Mouse (Mus musculus): ENCODE measurements around the gene Hoxa5. TPM values are rescaled to one million over a fixed set of nuclear protein-coding genes. Genes with fewer than 3 reads are reported as not detected.

The Hoxa5 gene
- total and polyA plus RNA-seq, 2 experiments from 2014 or later, result 81.7 to 108 TPM

DNA sequence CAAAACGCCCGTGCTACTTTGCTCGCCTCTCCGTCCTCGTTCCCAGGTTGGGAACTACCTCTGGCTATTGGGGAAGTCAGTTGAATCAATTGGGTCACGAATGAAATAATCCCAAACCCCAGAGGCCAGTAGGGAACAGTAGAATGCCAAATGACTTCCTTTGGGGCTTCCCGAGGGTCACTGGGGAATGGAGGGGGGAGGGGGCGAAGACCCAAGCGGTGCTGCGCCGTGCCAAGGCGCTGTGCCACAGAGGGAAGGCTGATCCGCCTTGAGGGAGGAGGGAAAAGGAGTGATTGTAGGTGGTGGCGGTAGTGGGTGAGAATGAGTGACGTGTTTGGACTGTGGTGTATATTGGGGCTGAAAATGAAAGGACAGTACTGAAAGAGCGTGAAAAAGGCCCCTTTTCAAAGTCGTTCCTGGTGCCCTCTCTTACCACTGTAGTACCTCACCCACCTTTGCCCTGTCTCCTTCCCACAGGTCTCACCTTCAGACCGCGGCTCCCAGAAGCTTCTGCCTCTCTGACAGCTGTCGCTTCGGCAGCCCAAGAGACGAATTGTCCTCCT lies 8.2 kb upstream of the Hoxa5 start:
- H3K27me3 ChIP-seq (ENCODE audit: insufficient read depth, low read length), result peaks cover 96% of the 10 kb centered on the region
- no peak for ATAC-seq
- DNase-seq (ENCODE audit: low spot score), result no peak
- H3K9ac ChIP-seq (replicated peaks; ENCODE audit: low read length), result no peak overlapping the region
- no peaks in the 10 kb centered on the region for H3K9me3 ChIP-seq (ENCODE audit: low read length)
- no peak overlapping the region for H3K27ac ChIP-seq
- H3K4me3 ChIP-seq (ENCODE audit: low read length), result peak overlapping the region; percentile 11; the same call in 1 of the 2 replicates
- no peak for TF ChIP-seq CTCF (IDR thresholded peaks at IDR 0.05; ENCODE audit: low read depth)
- WGBS, result 6% methylated on average over 22 of the region's 22 CpGs
- H3K4me1 ChIP-seq (ENCODE audit: insufficient read depth, low read length), result no peaks in the 10 kb centered on the region
- no peak overlapping the region for H3K4me2 ChIP-seq (ENCODE audit: low read depth, low read length)
- no peaks in the 10 kb centered on the region for H3K36me3 ChIP-seq (ENCODE audit: insufficient read depth, low read length)

DNA sequence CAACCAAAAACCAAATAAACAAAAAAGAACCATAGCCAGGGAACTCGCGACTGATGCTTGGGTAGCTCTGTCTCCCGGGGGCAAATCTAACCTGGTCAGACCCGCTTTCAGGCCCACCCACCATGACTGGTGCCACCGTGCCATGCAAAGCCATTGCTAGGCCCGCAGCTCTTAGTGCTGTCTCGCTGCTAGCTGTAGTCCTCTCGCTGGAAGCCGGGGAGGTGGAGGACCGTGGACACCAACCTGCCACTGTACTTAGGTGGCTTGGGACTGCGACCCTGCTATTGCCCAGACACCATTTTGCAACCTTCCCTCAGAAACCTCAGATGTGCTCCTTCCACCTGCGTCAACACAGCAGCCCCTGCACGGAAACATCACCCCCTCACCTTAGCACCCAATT lies 7.6 kb upstream of the Hoxa5 start:
- Histone ChIP-seq H3K4me1 (ENCODE audit: insufficient read depth, low read length) (no peaks in the 10 kb centered on the region), H3K4me2 (ENCODE audit: low read depth, low read length) (peak overlapping the region; percentile 25; the same call in 1 of the 2 replicates), H3K9me3 (ENCODE audit: low read length) (no peaks in the 10 kb centered on the region), H3K27ac (no peak overlapping the region), H3K36me3 (ENCODE audit: insufficient read depth, low read length) (no peaks in the 10 kb centered on the region), H3K9ac (replicated peaks; ENCODE audit: low read length) (no peak overlapping the region), H3K4me3 (ENCODE audit: low read length) (no peak overlapping the region), H3K27me3 (ENCODE audit: insufficient read depth, low read length) (peaks cover 96% of the 10 kb centered on the region)
- ATAC-seq (no peak), DNase-seq (ENCODE audit: low spot score) (no peak)
- no peak for TF ChIP-seq CTCF (IDR thresholded peaks at IDR 0.05; ENCODE audit: low read depth)
- WGBS, result 6% methylated on average over 13 of the region's 13 CpGs

DNA sequence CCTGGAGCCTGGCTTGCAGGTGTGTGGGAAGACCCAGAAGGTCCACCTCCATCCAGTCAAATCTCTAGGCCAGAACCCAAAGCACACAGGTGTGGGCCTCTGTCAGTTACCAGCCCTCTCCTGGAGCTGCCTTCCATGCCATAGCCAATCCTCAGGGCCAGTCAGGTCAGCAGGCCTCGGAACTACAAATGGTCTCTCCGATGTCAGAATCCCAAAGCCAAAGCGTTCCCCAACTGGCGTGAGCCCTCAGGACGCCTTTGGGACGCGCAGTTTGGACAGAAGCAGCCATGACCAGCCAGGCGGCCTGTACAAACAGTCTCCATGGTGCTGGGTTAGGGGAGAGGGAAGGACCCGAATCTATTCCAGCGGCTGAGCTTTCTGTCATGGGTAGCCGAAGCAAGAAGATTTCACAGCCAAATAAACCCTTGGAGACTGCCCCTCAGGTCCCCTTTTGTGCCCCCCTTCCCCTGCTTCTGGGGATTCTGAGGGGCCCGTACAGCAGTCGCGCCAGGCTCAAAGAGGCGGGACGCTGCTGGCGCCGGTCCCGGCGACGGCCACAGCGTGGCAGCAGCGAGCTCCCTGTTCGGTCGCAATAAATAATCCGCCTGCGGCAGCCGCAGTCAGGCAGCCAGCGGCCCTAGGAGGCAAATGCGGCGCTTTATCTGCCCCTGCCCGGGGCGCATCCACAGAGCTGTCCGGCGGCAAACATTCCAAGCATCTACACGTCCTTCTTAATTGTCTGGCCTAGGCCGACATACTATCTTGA lies 7.0 kb upstream of the Hoxa5 start:
- Histone ChIP-seq H3K27ac (no peak overlapping the region), H3K27me3 (ENCODE audit: insufficient read depth, low read length) (peaks cover 95% of the 10 kb centered on the region), H3K36me3 (ENCODE audit: insufficient read depth, low read length) (no peaks in the 10 kb centered on the region), H3K9me3 (ENCODE audit: low read length) (no peaks in the 10 kb centered on the region), H3K4me3 (ENCODE audit: low read length) (peak overlapping the region; percentile 6; the same call in 1 of the 2 replicates), H3K9ac (replicated peaks; ENCODE audit: low read length) (no peak overlapping the region), H3K4me1 (ENCODE audit: insufficient read depth, low read length) (no peaks in the 10 kb centered on the region), H3K4me2 (ENCODE audit: low read depth, low read length) (peak overlapping the region; percentile 25; the same call in 1 of the 2 replicates)
- TF ChIP-seq CTCF (IDR thresholded peaks at IDR 0.05; ENCODE audit: low read depth), result peak; percentile 77
- ATAC-seq (peak; percentile 50), DNase-seq (ENCODE audit: low spot score) (peak; percentile 90)
- WGBS, result 1% methylated on average over 37 of the region's 37 CpGs

DNA sequence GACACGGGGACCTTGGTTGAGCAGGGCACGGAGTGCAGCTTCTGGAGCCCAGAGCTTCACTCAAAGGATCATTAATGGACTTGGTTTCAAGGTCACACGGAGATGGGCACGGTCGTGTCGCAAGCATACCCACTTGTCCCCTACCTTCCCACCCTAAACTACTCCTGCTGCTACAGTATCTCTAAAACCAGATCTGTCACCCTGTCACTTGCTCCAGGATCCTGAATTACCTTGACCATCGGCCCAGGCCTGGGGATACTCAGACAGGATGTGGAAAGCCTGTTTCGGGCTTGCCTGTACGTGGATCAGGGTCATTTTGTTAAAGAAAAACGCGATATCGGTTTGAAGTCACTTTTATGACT lies 5.3 kb upstream of the Hoxa5 start:
- no peak for DNase-seq (ENCODE audit: low spot score)
- Histone ChIP-seq H3K4me1 (ENCODE audit: insufficient read depth, low read length) (no peaks in the 10 kb centered on the region), H3K9ac (replicated peaks; ENCODE audit: low read length) (no peak overlapping the region), H3K27me3 (ENCODE audit: insufficient read depth, low read length) (peaks cover 86% of the 10 kb centered on the region), H3K4me2 (ENCODE audit: low read depth, low read length) (no peak overlapping the region), H3K9me3 (ENCODE audit: low read length) (no peaks in the 10 kb centered on the region), H3K36me3 (ENCODE audit: insufficient read depth, low read length) (no peaks in the 10 kb centered on the region), H3K4me3 (ENCODE audit: low read length) (peak overlapping the region; percentile 2; the same call in 1 of the 2 replicates), H3K27ac (no peak overlapping the region)
- TF ChIP-seq CTCF (IDR thresholded peaks at IDR 0.05; ENCODE audit: low read depth), result no peak
- ATAC-seq, result no peak
- WGBS, result 12% methylated on average over 12 of the region's 12 CpGs

DNA sequence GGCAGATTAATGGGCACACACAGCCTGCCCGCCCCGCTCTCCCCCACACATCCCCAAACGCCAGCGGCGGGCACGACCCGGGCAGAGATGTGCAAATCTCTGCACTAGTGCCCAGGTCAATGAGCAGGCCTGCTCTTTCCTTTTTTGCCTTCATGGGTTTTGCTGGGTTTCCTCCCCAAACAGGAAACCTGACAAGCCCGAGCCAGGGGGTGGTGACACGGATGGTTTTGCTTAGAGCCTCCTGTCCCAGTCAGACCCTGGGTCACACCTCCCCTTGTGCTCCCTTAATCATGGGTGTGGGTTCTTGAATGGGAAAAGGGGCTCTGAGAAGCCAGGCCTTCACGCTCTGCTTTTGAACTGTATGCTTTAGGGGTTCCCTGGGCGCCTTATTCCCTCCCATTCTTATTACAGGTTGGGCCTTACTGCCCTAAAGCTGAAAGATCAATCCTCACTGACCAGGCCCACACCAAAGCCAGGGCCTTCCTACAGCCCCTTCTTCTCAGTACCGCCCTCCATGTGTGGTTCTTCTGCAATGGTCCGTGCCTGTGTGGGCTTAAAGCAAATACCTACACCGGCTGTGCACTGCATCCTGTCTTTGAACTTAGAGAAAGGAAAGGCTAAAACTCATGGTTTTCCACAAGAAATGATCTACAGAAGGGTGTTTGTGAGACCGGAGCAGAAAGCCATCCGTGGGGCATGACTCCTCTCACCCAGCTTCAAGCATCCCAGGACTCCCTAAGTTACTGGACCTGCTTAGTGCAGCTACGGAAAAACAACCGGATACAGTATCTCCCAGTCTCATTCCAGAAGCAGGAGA lies 4.7 kb upstream of the Hoxa5 start:
- no peaks in the 10 kb centered on the region for H3K4me1 ChIP-seq (ENCODE audit: insufficient read depth, low read length)
- H3K9ac ChIP-seq (replicated peaks; ENCODE audit: low read length), result no peak overlapping the region
- no peaks in the 10 kb centered on the region for H3K9me3 ChIP-seq (ENCODE audit: low read length)
- DNase-seq (ENCODE audit: low spot score), result no peak
- no peaks in the 10 kb centered on the region for H3K36me3 ChIP-seq (ENCODE audit: insufficient read depth, low read length)
- 9% methylated on average over 18 of the region's 18 CpGs for WGBS
- peak overlapping the region; percentile 40 for H3K4me2 ChIP-seq (ENCODE audit: low read depth, low read length)
- peak overlapping the region; percentile 18 for H3K4me3 ChIP-seq (ENCODE audit: low read length)
- H3K27ac ChIP-seq, result no peak overlapping the region
- TF ChIP-seq CTCF (IDR thresholded peaks at IDR 0.05; ENCODE audit: low read depth), result no peak
- ATAC-seq, result no peak
- H3K27me3 ChIP-seq (ENCODE audit: insufficient read depth, low read length), result peaks cover 86% of the 10 kb centered on the region

DNA sequence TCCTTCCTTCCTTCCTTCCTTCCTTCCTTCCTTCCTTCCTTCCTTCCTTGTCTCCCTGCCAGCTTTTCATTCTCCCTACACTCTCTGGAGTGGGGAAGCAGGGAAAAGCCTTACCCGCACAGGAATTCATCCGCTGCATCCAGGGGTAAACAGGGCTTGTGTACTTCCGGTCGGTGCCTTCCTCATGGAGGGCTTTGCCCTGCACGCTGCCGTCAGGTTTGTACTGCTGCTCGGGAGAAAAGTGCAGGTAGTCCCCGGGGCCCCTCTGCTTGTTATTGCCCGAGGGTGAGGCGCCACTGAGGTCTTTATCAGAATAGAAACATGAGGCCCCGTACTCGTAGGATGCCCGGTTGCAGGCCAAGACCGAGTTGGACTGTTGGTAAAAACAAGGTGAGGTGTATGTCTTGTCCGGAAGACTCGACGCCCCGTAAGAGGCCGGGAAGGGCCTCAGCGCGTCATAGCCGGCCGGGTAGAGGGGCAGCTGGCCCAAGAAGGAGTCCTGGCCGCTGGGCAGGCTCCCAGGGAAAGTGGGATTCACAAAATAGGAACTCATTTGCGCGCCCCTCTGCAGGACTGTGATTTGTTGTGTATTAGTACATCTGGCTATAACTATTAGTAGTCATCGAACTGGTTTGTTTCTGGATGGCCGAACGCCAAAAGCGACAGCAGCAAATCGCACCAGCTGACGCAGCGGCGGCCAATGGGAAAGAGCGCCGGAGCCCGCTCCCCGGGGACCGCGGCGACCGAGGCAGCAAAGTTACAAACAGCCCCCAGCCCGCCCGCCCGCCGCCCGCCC lies 3.9 kb upstream of the Hoxa5 start, which contains the start of gene Hoxa6:
Hoxa6 (minus strand) TSS at position 651 of the 796 bp plus-strand sequence.
- H3K27ac ChIP-seq, result no peak within 1 kb of the TSS
- H3K4me3 ChIP-seq (ENCODE audit: low read length), result peak within 1 kb of the TSS; percentile 18
- peak; percentile 59 for DNase-seq (ENCODE audit: low spot score)
- 2% methylated on average over 47 of the region's 47 CpGs for WGBS
- H3K36me3 ChIP-seq (ENCODE audit: insufficient read depth, low read length), result no peaks in the 10 kb centered on the region
- peak within 1 kb of the TSS; percentile 40 for H3K4me2 ChIP-seq (ENCODE audit: low read depth, low read length)
- TF ChIP-seq CTCF (IDR thresholded peaks at IDR 0.05; ENCODE audit: low read depth), result no peak
- H3K9ac ChIP-seq (replicated peaks; ENCODE audit: low read length), result no peak within 1 kb of the TSS
- H3K9me3 ChIP-seq (ENCODE audit: low read length), result no peaks in the 10 kb centered on the region
- ATAC-seq, result no peak
- H3K4me1 ChIP-seq (ENCODE audit: insufficient read depth, low read length), result no peaks in the 10 kb centered on the region
- H3K27me3 ChIP-seq (ENCODE audit: insufficient read depth, low read length), result peaks cover 85% of the 10 kb centered on the region
